Mouse (Mus musculus): ENCODE data around the gene Tmem50a.

The Tmem50a gene

GRCm38 (mm10) chr4:134852438-134853255 is 62.2 kb downstream of the Tmem50a start:
- DNase-seq (ENCODE audit: low read depth, low spot score): peak; percentile 48

GRCm38 (mm10) chr4:134851876-134852275 is 62.9 kb downstream of the Tmem50a start:
- DNase-seq (ENCODE audit: low read depth, low spot score): peak; percentile 31

- DNase-seq (ENCODE audit: low read depth, low spot score): no peak
These were observed 63.6 kb downstream of the Tmem50a start for GRCm38 (mm10) chr4:134851236-134851635.

- no peak for DNase-seq (ENCODE audit: low read depth, low spot score)
These were observed 64.3 kb downstream of the Tmem50a start for GRCm38 (mm10) chr4:134850551-134850950.

Measured in CD4-positive, CD25-positive, alpha-beta regulatory T cell, adult 2 months (primary cell).